Mouse (Mus musculus): ENCODE data around the gene Rsph14. TPM values are rescaled to one million over a fixed set of nuclear protein-coding genes. Genes with fewer than 3 reads are reported as not detected.

Rsph14 gene
- total and polyA plus RNA-seq, 3 experiments: not detected

GRCm38 (mm10) chr10:74987698-74988470 is 44.5 kb downstream of the Rsph14 start:
- H3K79me2 ChIP-seq (ENCODE audit: control insufficient read depth, insufficient read depth, low read length, poor library complexity): no peaks in the 10 kb centered on the region
- no peaks in the 10 kb centered on the region for H3K9me3 ChIP-seq (replicated peaks; ENCODE audit: insufficient read depth, low read length)
- no peaks in the 10 kb centered on the region for H3K27me3 ChIP-seq (ENCODE audit: control insufficient read depth in 1 of 2, insufficient read depth in 2 of 2, low read length in 2 of 2)
- no peak overlapping the region for H3K9ac ChIP-seq (ENCODE audit: control insufficient read depth, low read depth, low read length, poor library complexity, severe bottlenecking)
- H3K27ac ChIP-seq (ENCODE audit: control insufficient read depth, low read depth, low read length): no peak overlapping the region
- DNase-seq (ENCODE audit: low read depth, low spot score): no peak
- TF ChIP-seq ZMIZ1 (IDR thresholded peaks at IDR 0.05; ENCODE audit: low read depth, low read length): no peak
- no peak for TF ChIP-seq TAL1 (IDR thresholded peaks at IDR 0.05; ENCODE audit: low read length)
- no peak for TF ChIP-seq GABPA (IDR thresholded peaks at IDR 0.05; ENCODE audit: low read depth, low read length)
- no peak for TF ChIP-seq ETS1 (IDR thresholded peaks at IDR 0.05; ENCODE audit: low read depth, low read length)
- TF ChIP-seq CHD2 (IDR thresholded peaks at IDR 0.05; ENCODE audit: low read length): no peak
- TF ChIP-seq TCF12 (IDR thresholded peaks at IDR 0.05; ENCODE audit: low read depth, low read length): no peak
- no peak for TF ChIP-seq ZKSCAN1 (IDR thresholded peaks at IDR 0.05; ENCODE audit: low read depth, low read length)
- TF ChIP-seq EP300 (IDR thresholded peaks at IDR 0.05; ENCODE audit: low read depth in 1 of 2, low read length in 2 of 2): no peak
- no peak for TF ChIP-seq ZC3H11A (IDR thresholded peaks at IDR 0.05; ENCODE audit: low read depth, low read length)
- TF ChIP-seq CTCF (IDR thresholded peaks at IDR 0.05 in 2 of 3, conservative IDR thresholded peaks at IDR 0.05 in 1 of 3; ENCODE audit: control insufficient read depth in 1 of 3, insufficient read depth in 1 of 3, low read depth in 2 of 3, low read length in 3 of 3, poor library complexity in 1 of 3, severe bottlenecking in 1 of 3): no peak
- no peak for TF ChIP-seq NRF1 (IDR thresholded peaks at IDR 0.05; ENCODE audit: insufficient read depth, low read depth, low read length, poor library complexity, severe bottlenecking)
- no peak for TF ChIP-seq BHLHE40 (IDR thresholded peaks at IDR 0.05; ENCODE audit: borderline replicate concordance, low read depth, low read length)
- TF ChIP-seq UBTF (IDR thresholded peaks at IDR 0.05; ENCODE audit: borderline replicate concordance, insufficient read depth, low read depth, low read length): no peak
- no peak for TF ChIP-seq RCOR1 (IDR thresholded peaks at IDR 0.05; ENCODE audit: low read depth, low read length)
- no peak for TF ChIP-seq JUND (IDR thresholded peaks at IDR 0.05; ENCODE audit: low read depth, low read length)
- TF ChIP-seq USF2 (IDR thresholded peaks at IDR 0.05; ENCODE audit: borderline replicate concordance in 1 of 2, insufficient read depth in 1 of 2, low read depth in 1 of 2, low read length in 2 of 2): no peak
- TF ChIP-seq POLR2AphosphoS2 (IDR thresholded peaks at IDR 0.05; ENCODE audit: low read length): no peak
- no peak for TF ChIP-seq ZNF384 (IDR thresholded peaks at IDR 0.05; ENCODE audit: low read depth, low read length)
- no peak for TF ChIP-seq MYB (IDR thresholded peaks at IDR 0.05; ENCODE audit: low read depth, low read length)
- no peaks in the 10 kb centered on the region for H3K36me3 ChIP-seq (ENCODE audit: control insufficient read depth in 1 of 2, insufficient read depth in 2 of 2, low read length in 2 of 2)
- no peaks in the 10 kb centered on the region for H3K4me1 ChIP-seq (ENCODE audit: control insufficient read depth in 1 of 2, insufficient read depth in 2 of 2, low read length in 2 of 2)
- no peak overlapping the region for H3K4me3 ChIP-seq (ENCODE audit: control insufficient read depth in 1 of 2, insufficient read depth in 1 of 2, low read depth in 2 of 2, low read length in 2 of 2)

GRCm38 (mm10) chr10:74983176-74983575 is 49.2 kb downstream of the Rsph14 start:
- TF ChIP-seq ETS1 (IDR thresholded peaks at IDR 0.05; ENCODE audit: low read depth, low read length) (no peak), USF1 (IDR thresholded peaks at IDR 0.05; ENCODE audit: low read depth, low read length) (no peak), ELF1 (IDR thresholded peaks at IDR 0.05; ENCODE audit: low read depth, low read length) (no peak)
- Histone ChIP-seq H3K4me3 (ENCODE audit: control insufficient read depth in 1 of 2, insufficient read depth in 1 of 2, low read depth in 2 of 2, low read length in 2 of 2) (no peak overlapping the region), H3K9me3 (replicated peaks; ENCODE audit: insufficient read depth, low read length) (no peaks in the 10 kb centered on the region), H3K79me2 (ENCODE audit: control insufficient read depth, insufficient read depth, low read length, poor library complexity) (no peaks in the 10 kb centered on the region), H3K27ac (ENCODE audit: control insufficient read depth, low read depth, low read length) (no peak overlapping the region), H3K36me3 (ENCODE audit: control insufficient read depth in 1 of 2, insufficient read depth in 2 of 2, low read length in 2 of 2) (no peaks in the 10 kb centered on the region), H3K27me3 (ENCODE audit: control insufficient read depth in 1 of 2, insufficient read depth in 2 of 2, low read length in 2 of 2) (no peaks in the 10 kb centered on the region), H3K4me1 (ENCODE audit: control insufficient read depth in 1 of 2, insufficient read depth in 2 of 2, low read length in 2 of 2) (no peaks in the 10 kb centered on the region), H3K9ac (ENCODE audit: control insufficient read depth, low read depth, low read length, poor library complexity, severe bottlenecking) (no peak overlapping the region)
- DNase-seq (ENCODE audit: low read depth, low spot score): no peak
